Mouse (Mus musculus) embryo, embryonic 10.5 days (tissue): ENCODE data around the gene Rnh1.
A peak's percentile ranks its signal among the peaks of the same experiment; 100 is the strongest.

Source experiments
- DNase-seq: peaks from one replicate; pipeline ENCODE4 v3.0.0-alpha.2; 2015; ENCODE audit warnings: low spot score

Rnh1 gene

GRCm38 (mm10) chr7:141164850-141165249 lies 7.8 kb downstream of the Rnh1 start:
- DNase-seq = no peak

GRCm38 (mm10) chr7:141164397-141164796 lies 8.3 kb downstream of the Rnh1 start:
- no peak for DNase-seq

GRCm38 (mm10) chr7:141155362-141155761 lies 17.3 kb downstream of the Rnh1 start:
- DNase-seq = no peak

DNA sequence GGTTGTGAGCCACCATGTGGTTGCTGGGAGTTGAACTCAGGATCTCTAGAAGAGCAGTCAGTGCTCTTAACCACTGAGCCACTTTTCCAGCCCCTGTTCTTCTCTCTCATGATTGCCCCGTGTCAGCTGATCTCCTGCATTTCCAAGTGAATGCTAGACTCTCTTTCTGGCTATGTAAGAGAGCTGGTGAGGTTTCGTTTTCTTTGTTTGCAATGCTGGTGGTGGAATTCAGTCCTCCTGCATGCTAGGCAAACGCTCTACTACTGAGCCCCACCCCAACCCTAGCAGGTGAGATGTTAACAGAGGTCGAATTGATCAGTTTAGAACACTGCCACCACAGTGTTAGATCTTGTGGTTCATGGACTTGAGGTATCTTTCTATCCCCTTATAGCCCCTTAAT lies 24.0 kb downstream of the Rnh1 start:
- no peak for DNase-seq

DNA sequence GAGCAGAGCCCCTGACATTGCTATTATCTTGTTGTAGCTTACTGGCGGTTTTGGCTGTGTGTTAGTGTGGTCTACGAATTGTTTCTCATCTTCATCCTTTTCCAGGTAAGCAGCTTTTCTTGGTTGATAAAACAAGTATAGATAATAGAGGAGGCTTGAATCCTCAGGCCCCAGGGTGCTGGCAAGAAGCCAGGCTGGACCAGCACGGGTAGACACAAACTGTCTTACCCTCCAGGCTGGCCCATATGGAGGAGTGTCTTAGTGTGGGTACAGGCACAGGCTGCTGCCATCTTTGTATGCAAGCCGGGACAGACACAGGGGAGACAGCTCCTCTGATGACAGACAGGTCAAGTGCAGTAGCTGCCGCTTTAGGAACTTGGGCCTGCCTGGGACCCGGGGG lies 25.6 kb downstream of the Rnh1 start:
- DNase-seq = no peak

GRCm38 (mm10) chr7:141146043-141146595 lies 26.5 kb downstream of the Rnh1 start:
- DNase-seq = no peak

DNA sequence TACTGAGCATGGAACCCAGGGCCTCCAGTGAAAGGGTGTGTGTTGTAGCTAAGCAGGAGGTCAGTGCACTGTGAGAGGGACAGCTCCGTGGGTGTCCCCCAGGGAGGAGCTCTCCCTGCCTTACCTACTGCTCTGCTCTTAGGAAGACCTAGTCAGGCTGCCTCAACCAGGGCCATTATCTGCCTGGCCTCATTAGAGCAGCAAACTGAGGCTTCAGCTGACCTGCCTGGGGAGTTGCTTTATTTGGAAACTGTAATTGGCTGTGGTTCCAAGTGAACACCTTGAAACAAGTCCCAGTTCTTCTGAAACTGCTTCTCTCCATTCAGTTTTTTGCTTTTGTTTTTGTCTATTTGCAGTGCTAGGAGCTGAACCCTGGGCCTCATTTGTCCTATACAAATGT lies 27.3 kb downstream of the Rnh1 start:
- DNase-seq = no peak

DNA sequence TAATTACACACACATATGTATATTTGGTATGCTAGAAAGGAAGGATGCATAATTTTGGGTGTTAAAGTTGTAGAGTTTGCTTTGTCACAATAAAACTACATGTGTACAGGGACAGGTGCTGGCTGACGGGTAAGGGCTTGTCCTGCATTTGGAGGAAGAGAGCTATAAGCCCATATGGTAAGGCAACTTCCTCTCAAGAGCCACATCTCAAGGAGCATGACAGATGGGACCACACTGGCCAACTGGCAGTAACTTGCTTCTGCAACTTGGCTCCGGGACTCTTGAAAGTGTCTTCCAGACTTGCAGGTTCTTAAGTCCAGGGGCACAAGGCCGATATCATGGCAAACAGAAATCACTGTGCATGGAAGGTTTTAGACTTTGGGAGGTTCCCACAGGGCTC lies 28.0 kb downstream of the Rnh1 start:
- DNase-seq = no peak

- no peak for DNase-seq
These were observed 28.8 kb downstream of the Rnh1 start for GRCm38 (mm10) chr7:141143861-141144260.

DNA sequence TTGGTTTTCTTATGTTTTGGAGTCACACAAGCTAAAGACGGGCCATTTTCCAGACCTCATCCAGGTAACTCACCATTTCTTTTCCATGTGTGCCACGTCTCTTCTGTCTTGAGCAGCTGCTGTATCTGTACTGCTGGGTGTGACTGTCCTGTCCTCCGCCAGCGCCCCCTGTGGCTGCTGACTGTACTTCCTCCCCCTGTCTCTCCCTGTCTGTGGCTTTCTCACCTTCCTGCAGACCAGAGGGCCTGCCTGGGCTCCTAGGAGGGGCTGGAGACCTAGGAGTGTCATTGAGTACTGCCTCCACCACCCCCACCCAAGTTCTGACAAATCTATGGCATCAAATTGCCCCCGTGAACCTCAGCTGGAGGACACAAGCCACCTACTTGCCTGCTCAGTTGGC lies 29.5 kb downstream of the Rnh1 start:
- DNase-seq = peak; percentile 59

GRCm38 (mm10) chr7:141141326-141141725 lies 31.3 kb downstream of the Rnh1 start:
- no peak for DNase-seq

DNA sequence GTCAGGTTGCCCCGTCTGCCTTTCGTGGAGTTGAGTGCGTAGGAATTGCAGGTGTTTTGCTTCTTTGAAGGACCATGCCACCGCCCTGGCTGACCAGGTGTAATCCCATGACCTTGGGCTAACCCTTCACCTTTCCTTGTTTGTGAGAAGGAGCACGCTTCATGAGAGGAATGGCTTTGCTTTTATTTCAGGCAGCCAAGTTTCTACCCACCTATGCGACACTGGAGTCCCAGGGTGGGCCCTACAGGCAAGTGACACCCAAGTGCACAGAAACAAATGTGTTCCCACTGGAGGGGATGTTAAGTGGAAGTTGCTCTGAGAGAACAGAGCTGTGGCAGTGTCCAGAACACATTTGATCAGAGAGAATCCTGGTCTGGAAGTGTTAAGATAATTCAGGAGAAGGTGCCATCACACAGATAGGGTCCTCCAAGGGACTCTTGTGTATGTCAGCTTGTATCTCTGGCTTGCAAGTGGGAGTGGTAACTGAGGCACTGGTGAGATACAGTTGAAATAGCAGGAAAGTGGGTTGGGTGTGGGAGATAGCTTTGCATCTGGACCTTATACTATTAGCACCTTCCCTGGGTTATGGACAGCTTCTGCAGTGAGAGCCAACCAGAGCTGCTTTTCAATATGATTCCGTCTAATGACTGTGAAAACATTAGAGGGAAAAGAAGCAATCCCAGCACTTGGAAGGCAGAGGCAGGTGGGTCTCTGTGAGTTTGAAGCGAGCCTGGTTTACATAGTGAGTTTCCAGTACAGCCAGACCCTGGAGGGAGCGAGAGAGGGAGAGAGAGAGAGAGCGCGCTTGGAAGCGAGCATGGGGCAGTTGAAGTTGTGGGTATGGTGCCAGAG lies 40.5 kb downstream of the Rnh1 start:
- DNase-seq = no peak

DNA sequence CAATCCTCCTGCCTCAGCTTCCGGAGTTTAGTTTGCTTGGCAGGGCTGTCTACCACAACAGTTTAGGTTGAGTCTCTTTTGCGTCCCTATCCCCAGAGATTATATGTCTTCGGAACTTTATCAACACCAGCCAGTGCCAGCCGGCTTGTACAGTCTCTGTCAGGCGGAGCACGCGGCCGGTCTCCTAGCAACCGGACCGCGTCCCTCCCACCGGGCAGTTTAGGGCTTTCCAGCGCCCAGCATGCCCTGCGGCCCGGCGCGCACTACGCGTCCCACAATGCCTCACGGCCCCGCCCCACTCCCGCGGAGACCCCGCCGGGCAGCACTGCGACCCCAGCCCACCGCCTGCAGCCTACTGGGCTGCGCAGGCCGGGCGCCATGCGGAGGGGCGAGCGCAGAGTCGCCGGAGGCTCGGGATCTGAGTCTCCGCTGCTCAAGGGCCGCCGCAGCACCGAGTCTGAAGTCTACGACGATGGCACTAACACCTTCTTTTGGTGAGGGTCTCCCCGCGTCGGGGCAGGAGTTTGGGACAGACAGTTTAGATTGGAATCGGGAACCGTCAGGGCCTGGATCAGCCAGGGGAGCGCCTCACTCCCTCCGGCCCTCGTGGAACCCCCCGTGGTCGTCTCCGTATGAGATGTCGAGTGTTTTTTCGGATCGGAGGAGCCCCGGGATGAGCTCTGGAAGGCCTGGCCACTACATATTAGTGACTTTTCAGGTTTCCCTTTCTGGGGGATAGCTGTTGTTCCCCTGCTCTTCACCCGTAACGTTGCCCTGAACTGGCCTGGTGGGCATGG lies 41.4 kb downstream of the Rnh1 start:
- peak; percentile 97 for DNase-seq

DNA sequence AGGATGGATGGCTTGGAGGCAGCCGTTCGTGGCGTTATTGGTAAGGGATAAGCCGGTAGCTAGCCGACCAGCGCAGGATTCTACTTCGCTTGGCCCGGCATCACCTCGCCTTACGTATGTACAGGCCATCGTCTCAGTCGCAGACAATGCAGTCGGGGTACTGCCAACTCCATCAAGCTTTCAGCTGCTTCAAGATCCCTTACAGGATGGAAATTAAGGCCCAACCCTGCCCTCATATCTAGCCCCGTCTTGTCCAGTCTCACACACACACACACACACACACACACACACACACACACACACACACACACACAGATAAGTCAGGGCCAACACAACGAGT lies 49.2 kb downstream of the Rnh1 start:
- DNase-seq = no peak

DNA sequence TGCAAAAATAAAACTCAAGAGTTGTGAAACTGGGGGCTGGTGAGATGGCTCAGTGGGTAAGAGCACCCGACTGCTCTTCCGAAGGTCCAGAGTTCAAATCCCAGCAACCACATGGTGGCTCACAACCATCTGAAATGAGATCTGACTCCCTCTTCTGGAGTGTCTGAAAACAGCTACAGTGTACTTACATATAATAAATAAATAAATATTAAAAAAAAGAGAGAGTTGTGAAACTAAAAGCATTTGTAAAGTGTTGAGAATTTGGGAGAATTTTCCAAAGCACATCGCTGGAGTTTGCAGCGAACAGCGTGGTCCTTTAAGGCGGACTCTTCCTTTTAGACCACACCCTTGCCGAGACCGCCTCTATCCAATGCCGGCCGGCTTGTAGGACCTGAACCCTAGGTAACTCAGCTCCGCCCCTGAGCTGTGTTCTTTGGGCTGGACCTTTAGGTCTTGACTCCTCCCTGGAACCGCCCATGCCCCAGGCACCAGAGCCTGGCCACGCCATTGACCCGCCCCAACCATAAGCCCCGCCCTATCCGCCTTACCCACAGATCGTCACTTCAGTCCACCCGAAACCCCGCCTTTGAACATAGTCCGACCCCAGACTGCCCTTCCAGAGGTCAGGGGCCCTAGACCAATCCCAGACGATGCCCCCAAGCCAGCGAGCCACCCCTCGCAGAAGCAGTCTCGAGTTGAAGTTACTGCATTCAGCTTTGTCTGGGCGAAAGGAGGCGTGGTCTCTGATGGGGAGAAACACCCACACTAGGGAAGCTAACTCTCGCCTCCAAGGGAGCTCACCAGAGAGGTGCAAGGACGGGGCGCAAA lies 49.8 kb downstream of the Rnh1 start:
- DNase-seq = peak; percentile 100

GRCm38 (mm10) chr7:141122245-141122644 lies 50.4 kb downstream of the Rnh1 start, which contains the start of gene Ptdss2:
Ptdss2 (plus strand) TSS chr7:141122382.
- DNase-seq = peak; percentile 48

DNA sequence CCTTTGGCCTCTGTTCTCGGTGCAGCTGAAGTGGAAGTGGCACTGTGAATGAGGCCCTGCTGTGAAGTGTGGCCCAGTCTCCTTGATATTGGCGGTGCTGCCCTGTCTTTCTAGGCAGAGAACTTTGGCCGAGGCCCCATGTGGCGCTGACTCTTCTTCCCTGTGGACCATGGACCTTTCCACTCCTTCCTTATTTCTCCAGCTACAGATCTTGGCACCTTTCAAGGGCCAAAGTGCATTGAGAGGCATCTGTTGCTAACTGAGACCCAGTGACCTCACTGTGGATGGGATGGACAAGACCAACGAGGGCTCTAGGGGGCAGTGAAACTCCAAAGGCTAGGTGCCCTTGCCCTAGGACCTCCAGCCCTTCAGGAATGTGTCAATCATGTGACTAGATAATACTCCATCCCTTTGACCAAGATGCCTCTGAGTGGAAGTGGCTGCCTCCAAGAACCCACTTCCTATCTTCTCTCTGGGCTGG lies 51.6 kb downstream of the Rnh1 start:
- DNase-seq = no peak

DNA sequence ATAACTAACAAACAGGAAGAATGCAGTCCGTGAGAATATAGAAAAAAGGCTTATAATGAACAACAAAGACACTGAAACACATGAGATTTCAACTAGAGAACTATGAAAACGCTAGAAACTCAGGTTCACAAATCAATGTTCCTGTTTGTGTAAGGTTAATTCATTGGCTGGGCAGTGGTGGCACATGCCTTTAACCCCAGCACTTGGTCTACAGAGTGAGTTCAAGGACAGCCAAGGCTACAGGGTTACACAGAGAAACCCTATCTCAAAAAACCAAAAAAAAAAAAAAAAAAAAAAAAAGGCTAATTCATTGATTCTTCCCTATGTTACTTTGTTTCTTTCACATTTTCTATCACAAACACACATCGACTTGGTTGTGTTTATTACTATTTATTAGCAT lies 52.1 kb downstream of the Rnh1 start:
- DNase-seq = no peak

GRCm38 (mm10) chr7:141119487-141119886 lies 53.2 kb downstream of the Rnh1 start:
- no peak for DNase-seq

DNA sequence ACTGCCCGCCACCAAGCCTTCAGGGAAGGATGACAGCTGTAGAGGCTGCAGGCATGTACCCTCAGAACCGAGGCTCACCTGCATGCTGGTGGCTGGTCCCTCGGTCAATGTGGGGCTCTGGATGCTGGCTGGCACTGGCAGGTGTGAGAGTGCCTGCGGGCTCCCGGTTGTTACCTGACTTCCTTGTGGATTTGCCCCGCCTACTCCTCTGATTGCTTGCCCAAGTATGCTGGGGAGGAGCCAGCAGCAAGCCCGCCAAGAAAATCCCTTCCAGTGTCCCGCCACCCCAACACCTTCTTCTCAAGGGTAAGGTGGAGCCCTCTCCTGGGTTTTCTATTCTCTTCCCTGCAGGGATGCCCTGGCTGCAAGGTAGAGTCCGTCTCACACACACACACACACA lies 55.0 kb downstream of the Rnh1 start, which contains the start of gene Ano9:
Gene Ano9 (minus strand): TSS at position 171 of the 400 bp plus-strand sequence.
- no peak for DNase-seq

DNA sequence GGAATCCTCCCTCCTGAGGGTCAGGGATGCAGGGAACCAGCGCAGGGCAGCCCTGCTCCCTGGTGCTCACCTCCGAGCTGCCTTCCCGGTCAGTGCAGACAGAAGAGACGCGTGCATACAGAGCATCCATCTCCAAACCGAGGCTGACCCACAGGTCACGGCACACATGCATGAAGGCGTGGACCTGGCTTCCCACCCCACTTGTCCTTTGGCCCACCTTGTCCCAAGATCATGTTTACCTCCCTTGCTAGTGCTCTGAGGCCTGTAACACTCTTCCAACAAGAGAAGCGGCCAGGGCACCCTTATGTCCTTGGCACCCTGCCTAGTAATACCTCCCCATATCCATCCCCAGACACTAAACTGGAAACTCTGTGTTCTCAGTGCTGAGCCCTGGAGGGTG lies 56.8 kb downstream of the Rnh1 start:
- no peak for DNase-seq
